Mouse (Mus musculus): ENCODE data around the gene Tsga13. TPM values are rescaled to one million over a fixed set of nuclear protein-coding genes. Genes with fewer than 3 reads are reported as not detected.

Gene Tsga13
- polyA plus RNA-seq (2012; ENCODE audit: insufficient read depth, low replicate concordance): not detected in 2 replicates

- H3K36me3 ChIP-seq (replicated peaks; ENCODE audit: low read length): no peaks in the 10 kb centered on the region
- no peak within 1 kb of the TSS for H3K4me3 ChIP-seq (replicated peaks)
- TF ChIP-seq GATA1 (IDR thresholded peaks at IDR 0.05; ENCODE audit: borderline replicate concordance, low read length): no peak
- H3K9me3 ChIP-seq: 0 out of 2 replicates have a peak, but pooled peaks cover 3% of the 10 kb centered on the region
- H3K4me1 ChIP-seq: peaks cover 3% of the 10 kb centered on the region; the same call in 1 of the 2 replicates
- H3K27me3 ChIP-seq (replicated peaks): peaks cover 30% of the 10 kb centered on the region
These were observed at the start of gene Tsga13 for GRCm38 (mm10) chr6:30915473-30915872. Tsga13 (minus strand) TSS chr6:30915573.

- Histone ChIP-seq H3K4me3 (replicated peaks) (peak within 1 kb of the TSS; percentile 89), H3K9me3 (peaks cover 12% of the 10 kb centered on the region), H3K4me1 (peaks cover 18% of the 10 kb centered on the region), H3K36me3 (replicated peaks; ENCODE audit: low read length) (no peaks in the 10 kb centered on the region), H3K27me3 (replicated peaks) (peaks cover 81% of the 10 kb centered on the region)
- TF ChIP-seq GATA1 (IDR thresholded peaks at IDR 0.05; ENCODE audit: borderline replicate concordance, low read length) (no peak), FLI1 (IDR thresholded peaks at IDR 0.05; ENCODE audit: low read length) (no peak)
These were observed 43.6 kb upstream of the Tsga13 start, which contains the start of gene Klf14 for GRCm38 (mm10) chr6:30958736-30959540. Klf14 (minus strand) TSS chr6:30959078.

- peaks cover 18% of the 10 kb centered on the region for H3K4me1 ChIP-seq
- TF ChIP-seq GATA1 (IDR thresholded peaks at IDR 0.05; ENCODE audit: borderline replicate concordance, low read length): no peak
- peaks cover 76% of the 10 kb centered on the region for H3K27me3 ChIP-seq (replicated peaks)
- no peaks in the 10 kb centered on the region for H3K36me3 ChIP-seq (replicated peaks; ENCODE audit: low read length)
- peaks cover 12% of the 10 kb centered on the region for H3K9me3 ChIP-seq
- H3K4me3 ChIP-seq (replicated peaks): peak overlapping the region; percentile 89
These were observed 42.7 kb upstream of the Tsga13 start for GRCm38 (mm10) chr6:30957784-30958735.

- Histone ChIP-seq H3K9me3 (no peaks in the 10 kb centered on the region), H3K4me1 (no peaks in the 10 kb centered on the region), H3K36me3 (replicated peaks; ENCODE audit: low read length) (no peaks in the 10 kb centered on the region), H3K27me3 (replicated peaks) (peaks cover 49% of the 10 kb centered on the region), H3K4me3 (replicated peaks) (no peak overlapping the region)
- no peak for TF ChIP-seq FLI1 (IDR thresholded peaks at IDR 0.05; ENCODE audit: low read length)
- no peak for TF ChIP-seq GATA1 (IDR thresholded peaks at IDR 0.05; ENCODE audit: borderline replicate concordance, low read length)
These were observed 23.9 kb upstream of the Tsga13 start for GRCm38 (mm10) chr6:30939264-30939663.

GRCm38 (mm10) chr6:30922821-30923220 lies 7.4 kb upstream of the Tsga13 start:
- H3K9me3 ChIP-seq: 0 out of 2 replicates have a peak, but pooled peaks cover 5% of the 10 kb centered on the region
- peaks cover 5% of the 10 kb centered on the region for H3K4me1 ChIP-seq

GRCm38 (mm10) chr6:30921826-30922225 lies 6.5 kb upstream of the Tsga13 start:
- no peak overlapping the region for H3K4me3 ChIP-seq (replicated peaks)
- H3K4me1 ChIP-seq: peaks cover 5% of the 10 kb centered on the region
- TF ChIP-seq GATA1 (IDR thresholded peaks at IDR 0.05; ENCODE audit: borderline replicate concordance, low read length): no peak
- no peak for TF ChIP-seq FLI1 (IDR thresholded peaks at IDR 0.05; ENCODE audit: low read length)
- peaks cover 34% of the 10 kb centered on the region for H3K27me3 ChIP-seq (replicated peaks)
- H3K9me3 ChIP-seq: 0 out of 2 replicates have a peak, but pooled peaks cover 5% of the 10 kb centered on the region
- H3K36me3 ChIP-seq (replicated peaks; ENCODE audit: low read length): no peaks in the 10 kb centered on the region

More at GRCm38 (mm10) chr6:30922821-30923220, 7.4 kb upstream of the Tsga13 start:
- H3K4me3 ChIP-seq (replicated peaks): no peak overlapping the region
- H3K27me3 ChIP-seq (replicated peaks): peaks cover 29% of the 10 kb centered on the region
- no peaks in the 10 kb centered on the region for H3K36me3 ChIP-seq (replicated peaks; ENCODE audit: low read length)
- no peak for TF ChIP-seq GATA1 (IDR thresholded peaks at IDR 0.05; ENCODE audit: borderline replicate concordance, low read length)
- no peak for TF ChIP-seq FLI1 (IDR thresholded peaks at IDR 0.05; ENCODE audit: low read length)

GRCm38 (mm10) chr6:30920834-30921675 lies 5.7 kb upstream of the Tsga13 start:
- Histone ChIP-seq H3K4me1 (peaks cover 5% of the 10 kb centered on the region), H3K9me3 (0 out of 2 replicates have a peak, but pooled peaks cover 5% of the 10 kb centered on the region), H3K36me3 (replicated peaks; ENCODE audit: low read length) (no peaks in the 10 kb centered on the region), H3K27me3 (replicated peaks) (peaks cover 34% of the 10 kb centered on the region), H3K4me3 (replicated peaks) (peak overlapping the region; percentile 79)
- TF ChIP-seq FLI1 (IDR thresholded peaks at IDR 0.05; ENCODE audit: low read length): no peak
- no peak for TF ChIP-seq GATA1 (IDR thresholded peaks at IDR 0.05; ENCODE audit: borderline replicate concordance, low read length)

GRCm38 (mm10) chr6:30907970-30908369 lies 7.4 kb downstream of the Tsga13 start:
- Histone ChIP-seq H3K4me1 (peaks cover 3% of the 10 kb centered on the region; the same call in 1 of the 2 replicates), H3K27me3 (replicated peaks) (peaks cover 33% of the 10 kb centered on the region), H3K9me3 (0 out of 2 replicates have a peak, but pooled peaks cover 3% of the 10 kb centered on the region), H3K4me3 (replicated peaks) (no peak overlapping the region), H3K36me3 (replicated peaks; ENCODE audit: low read length) (no peaks in the 10 kb centered on the region)
- no peak for TF ChIP-seq GATA1 (IDR thresholded peaks at IDR 0.05; ENCODE audit: borderline replicate concordance, low read length)
- TF ChIP-seq FLI1 (IDR thresholded peaks at IDR 0.05; ENCODE audit: low read length): no peak

GRCm38 (mm10) chr6:30904911-30905310 lies 10.5 kb downstream of the Tsga13 start:
- Histone ChIP-seq H3K4me1 (no peaks in the 10 kb centered on the region), H3K27me3 (replicated peaks) (peaks cover 33% of the 10 kb centered on the region), H3K4me3 (replicated peaks) (no peak overlapping the region), H3K36me3 (replicated peaks; ENCODE audit: low read length) (no peaks in the 10 kb centered on the region), H3K9me3 (no peaks in the 10 kb centered on the region; the same call in 1 of the 2 replicates)
- TF ChIP-seq FLI1 (IDR thresholded peaks at IDR 0.05; ENCODE audit: low read length) (no peak), GATA1 (IDR thresholded peaks at IDR 0.05; ENCODE audit: borderline replicate concordance, low read length) (no peak)

Measured in megakaryocyte, embryonic 14.5 days (primary cell).